Mouse (Mus musculus): ENCODE measurements at regions not wholly inside any gene's neighbourhood (a gene's known extent, or its start where the extent isn't known, plus 50 kb on each side); places are given as distances from the start of the nearest gene placed in this dataset.

DNA sequence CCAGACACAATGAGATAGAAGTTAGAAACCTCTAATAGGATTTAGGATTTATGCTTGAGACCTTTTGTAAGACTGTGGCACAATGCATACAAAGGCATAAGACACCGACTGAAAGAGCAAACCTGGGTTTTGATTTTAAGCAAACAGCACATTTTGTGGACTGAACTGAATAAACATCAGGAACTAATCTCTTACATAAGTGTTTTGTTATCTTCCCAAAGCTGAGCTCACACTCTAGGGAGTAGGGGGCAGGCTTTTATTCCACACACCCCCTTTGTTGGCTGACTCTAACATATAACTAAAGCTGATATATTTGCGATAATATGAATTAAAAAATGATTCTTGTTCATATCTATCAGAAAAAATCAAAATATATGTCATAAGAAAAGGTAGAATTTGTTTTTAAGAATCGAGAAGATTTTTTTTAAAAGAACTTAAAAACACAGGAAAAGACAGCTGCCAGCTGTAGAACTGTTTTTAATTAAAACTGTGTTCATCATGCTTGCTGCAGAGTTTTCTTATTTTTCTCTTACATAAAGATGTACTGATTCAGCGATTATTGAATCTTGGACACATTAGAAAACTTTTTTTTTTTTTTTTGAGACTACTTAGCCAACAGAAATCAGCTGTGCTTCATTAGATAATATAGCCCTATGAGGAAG, 56.2 kb upstream of the Dcn start:
- no peak for ATAC-seq (replicated peaks; ENCODE audit: low FRiP score, poor library complexity, severe bottlenecking)

Measured in erythroid progenitor cell, adult 5-6 weeks (primary cell).